Mouse (Mus musculus): ENCODE results near the gene Fam216b.

Gene Fam216b

DNA sequence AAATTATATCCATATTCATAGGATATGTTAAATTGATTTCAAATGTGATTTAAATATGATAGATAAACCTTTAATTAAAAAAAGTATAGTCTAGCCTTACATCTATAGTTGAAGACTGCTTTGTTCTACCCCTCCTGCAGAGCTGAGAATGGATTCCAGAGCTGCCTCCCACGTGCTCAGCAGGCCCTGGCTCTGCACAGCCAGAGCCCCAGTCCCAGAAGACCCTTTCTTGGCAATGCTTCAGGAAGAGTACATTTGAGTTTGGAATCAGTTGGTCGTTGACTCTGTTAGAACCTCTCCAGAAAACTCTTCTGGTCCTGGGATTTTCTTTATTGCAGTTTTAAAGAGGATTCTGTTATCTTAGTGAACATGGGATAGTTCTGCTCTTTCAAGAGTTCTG is 45.7 kb downstream of the Fam216b start:
- WGBS = 48% methylated on average over 2 of the region's 2 CpGs

GRCm38 (mm10) chr14:78041886-78042526 is 46.8 kb downstream of the Fam216b start:
- WGBS = 74% methylated on average over 11 of the region's 11 CpGs

- 90% methylated on average over 6 of the region's 6 CpGs for WGBS
Observed at GRCm38 (mm10) chr14:78040643-78041042, 48.2 kb downstream of the Fam216b start.

DNA sequence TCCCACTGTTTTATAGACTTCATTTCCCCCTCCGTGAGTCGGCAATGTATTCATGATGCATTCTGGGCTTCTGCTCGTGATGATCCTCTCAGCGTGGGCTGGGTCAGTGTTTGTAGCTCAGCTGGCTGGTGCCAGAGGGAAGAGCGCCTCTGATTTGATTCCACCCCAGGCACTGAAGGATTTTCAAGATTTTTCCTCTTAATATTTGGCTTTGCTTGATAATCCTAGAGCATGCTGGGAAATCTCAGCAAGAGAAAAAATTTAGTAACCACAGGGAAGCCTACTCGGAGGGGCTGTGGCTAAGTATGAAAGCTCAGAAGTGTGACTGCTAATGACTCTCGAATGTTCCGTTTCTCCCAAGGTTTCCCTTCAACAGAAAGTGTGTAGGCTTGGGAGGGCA is 49.9 kb downstream of the Fam216b start:
- WGBS = 53% methylated on average over 8 of the region's 8 CpGs

All from cerebral cortex, adult 2 months (tissue).